Mouse (Mus musculus): Measurements from ENCODE around the gene Gm1140. TPM values are rescaled to one million over a fixed set of nuclear protein-coding genes. Genes with fewer than 3 reads are reported as not detected.

The Gm1140 gene
- polyA plus RNA-seq (2014; fragmentation: Illumina TruSeq; extraction: RNeasy Lipid Tissue Mini Kit (QIAGEN cat#74804); ENCODE audit: low read depth, low replicate concordance): not detected

DNA sequence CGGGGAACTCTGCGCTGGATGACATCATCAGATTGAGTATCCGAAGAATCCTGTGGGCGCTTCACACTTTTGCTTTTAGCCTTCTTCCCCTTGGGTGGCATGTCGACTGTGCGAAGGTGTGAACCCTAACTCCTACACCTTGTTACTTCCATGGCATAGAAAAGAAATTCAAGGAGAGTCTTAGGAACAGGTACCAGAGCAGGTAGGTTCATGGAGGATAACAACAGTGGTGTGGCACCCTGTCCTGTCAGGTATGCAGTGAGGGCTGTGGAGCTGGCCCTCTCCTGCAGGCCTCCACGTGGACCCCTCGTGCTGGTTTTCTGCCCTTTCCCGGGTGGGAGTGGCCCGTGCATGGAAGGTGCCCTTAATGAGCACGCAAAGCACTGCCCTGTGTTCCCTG, at the start of gene Gm1140:
Gene Gm1140 (minus strand): TSS at position 101 of the 400 bp plus-strand sequence.

DNA sequence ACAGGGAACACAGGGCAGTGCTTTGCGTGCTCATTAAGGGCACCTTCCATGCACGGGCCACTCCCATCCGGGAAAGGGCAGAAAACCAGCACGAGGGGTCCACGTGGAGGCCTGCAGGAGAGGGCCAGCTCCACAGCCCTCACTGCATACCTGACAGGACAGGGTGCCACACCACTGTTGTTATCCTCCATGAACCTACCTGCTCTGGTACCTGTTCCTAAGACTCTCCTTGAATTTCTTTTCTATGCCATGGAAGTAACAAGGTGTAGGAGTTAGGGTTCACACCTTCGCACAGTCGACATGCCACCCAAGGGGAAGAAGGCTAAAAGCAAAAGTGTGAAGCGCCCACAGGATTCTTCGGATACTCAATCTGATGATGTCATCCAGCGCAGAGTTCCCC, 2.0 kb upstream of the Gm1140 start, which contains the start of gene Gm14692:
Gene Gm14692 (plus strand): TSS at position 301 of the 400 bp plus-strand sequence.

Other genes with a start within 250 kb of the Gm1140 start
- gene Gm14692, start 2.1 kb upstream of the Gm1140 start, polyA plus RNA-seq (2014; fragmentation: Illumina TruSeq; extraction: RNeasy Lipid Tissue Mini Kit (QIAGEN cat#74804); ENCODE audit: low read depth, low replicate concordance): not detected
- 0.29 TPM for gene 4933436I01Rik, start 227.9 kb upstream of the Gm1140 start, polyA plus RNA-seq (2014; fragmentation: Illumina TruSeq; extraction: RNeasy Lipid Tissue Mini Kit (QIAGEN cat#74804); ENCODE audit: low read depth, low replicate concordance)

Measured in adipose tissue, adult 10 weeks (tissue).